Mouse (Mus musculus) activated CD4-positive, CD25-positive, alpha-beta regulatory T cell, adult 9 weeks (primary cell): ENCODE results near the gene Lsm11. TPM values are rescaled to one million over a fixed set of nuclear protein-coding genes. Genes with fewer than 3 reads are reported as not detected.

ENCODE experiments used
- polyA plus RNA-seq: library from polyadenylated mRNA; unstranded; fragments of 100-300 nt; shearing (Covaris generic); gene quantifications from one replicate; pipeline ENCODE4 v1.2.1, GENCODE M21; 2017

The Lsm11 gene
- 1.5 TPM for polyA plus RNA-seq

GRCm38 (mm10) chr11:45944643-45945156, at the start of gene Lsm11:
Gene Lsm11, minus strand, starts transcription at chr11:45944935.

GRCm38 (mm10) chr11:45979946-45980892, 35.5 kb upstream of the Lsm11 start, which contains the start of gene Sox30:
Gene Sox30, plus strand, starts transcription at chr11:45980310.

GRCm38 (mm10) chr11:45955127-45955627, 10.4 kb upstream of the Lsm11 start, which contains the start of gene Thg1l:
Gene Thg1l, minus strand, starts transcription at chr11:45955494.

Other genes with a start within 250 kb of the Lsm11 start
- gene Clint1, start 92.9 kb downstream of the Lsm11 start, polyA plus RNA-seq = 35.5 TPM
- gene Thg1l, start 10.6 kb upstream of the Lsm11 start, polyA plus RNA-seq = 6.3 TPM
- not detected for gene Sox30, start 35.4 kb upstream of the Lsm11 start, polyA plus RNA-seq
- 8.8 TPM for gene Gm12166, start 107.4 kb upstream of the Lsm11 start, polyA plus RNA-seq
- 64.5 TPM for gene Adam19, start 111.1 kb upstream of the Lsm11 start, polyA plus RNA-seq
- 0.28 TPM for gene Nipal4, start 221.6 kb upstream of the Lsm11 start, polyA plus RNA-seq